Mouse (Mus musculus) Patski (cell line): ENCODE results near the gene Scin. TPM values are rescaled to one million over a fixed set of nuclear protein-coding genes. Genes with fewer than 3 reads are reported as not detected.

Experiments used
- ATAC-seq: fragments of 100-300 bp; one replicate; pipeline ENCODE4 v1.8.0; 2021
- CTCF ChIA-PET: fragments of 350-600 bp; sonication (Branson Sonifier 250); formaldehyde crosslinking; loops from one replicate; lab custom pipeline; 2022; ENCODE audit warnings: inconsistent platforms; lab: Charles Lee
- POLR2A ChIA-PET: fragments of 350-600 bp; sonication (Branson Sonifier 250); formaldehyde crosslinking; loops from one replicate; lab custom pipeline; 2022; ENCODE audit warnings: antibody characterized with exemption, inconsistent platforms; lab: Charles Lee
- DNase-seq: peaks from one replicate; pipeline ENCODE4 v3.0.0-alpha.2; 2011; ENCODE audit warnings: low read depth, low spot score
- H3K27me3 ChIP-seq: fragments of 371-371 bp; one replicate; pipeline ENCODE4 v1.5.1; 2021
- CTCF ChIP-seq: fragments of 100-300 bp; IDR thresholded peaks from one replicate; pipeline ENCODE4 v1.5.1; 2021
- in situ Hi-C: fragments of 300-500 bp; cut with MboI; formaldehyde crosslinking; loops from 3 replicates; pipeline ENCODE4 v1.11.1; 2018; ENCODE audit warnings: low pct_unique_long_range_greater_than_20kb, mixed read lengths
- polyA plus RNA-seq: library from polyadenylated mRNA; unstranded; gene quantifications from one replicate; pipeline ENCODE4 v1.2.3, GENCODE M21; 2021

Scin gene
- polyA plus RNA-seq, 1 experiment from 2014 or later: 3.5 TPM

GRCm38 (mm10) chr12:40147319-40147718 is 13.3 kb upstream of the Scin start:
- in situ Hi-C loops: no loop called here
- H3K27me3 ChIP-seq: no peaks in the 10 kb centered on the region
- CTCF ChIA-PET: interaction anchor here (1.2 to 1.5 kb wide), 2 partner anchors 55 to 58 kb away, joined by 3 read pairs; no protein-coding TSS in a partner anchor
- TF ChIP-seq CTCF: no peak
- ATAC-seq (peak; percentile 39), DNase-seq (no peak)
- POLR2A ChIA-PET: interaction anchor here (1.5 kb wide), 1 partner anchor 48 kb away, joined by 3 read pairs; no protein-coding TSS in a partner anchor

- DNase-seq (no peak), ATAC-seq (no peak)
- in situ Hi-C loops: no loop called here
- no peak for TF ChIP-seq CTCF
- no peaks in the 10 kb centered on the region for H3K27me3 ChIP-seq
- ChIA-PET POLR2A (interaction anchor here (0.7 to 1.5 kb wide), 2 partner anchors 47 to 569 kb away, joined by 3 read pairs; no protein-coding TSS in a partner anchor), CTCF (interaction anchor here (1.2 to 1.5 kb wide), 2 partner anchors 55 to 57 kb away, joined by 3 read pairs; no protein-coding TSS in a partner anchor)
These were observed 12.5 kb upstream of the Scin start for GRCm38 (mm10) chr12:40146510-40146909.

- ChIA-PET POLR2A (no interaction called here), CTCF (interaction anchor here (1.3 kb wide), 2 partner anchors 9 to 59 kb away, joined by 3 to 4 read pairs; no protein-coding TSS in a partner anchor)
- in situ Hi-C loops: no loop called here
- no peak for TF ChIP-seq CTCF
- DNase-seq (no peak), ATAC-seq (no peak)
- H3K27me3 ChIP-seq: no peaks in the 10 kb centered on the region
These were observed 6.7 kb upstream of the Scin start for GRCm38 (mm10) chr12:40140706-40141105.

GRCm38 (mm10) chr12:40139484-40140245 is 5.6 kb upstream of the Scin start:
- DNase-seq: no peak
- in situ Hi-C loops: no loop called here

GRCm38 (mm10) chr12:40134529-40134928 is 501 bp upstream of the Scin start:
- CTCF ChIA-PET: interaction anchor here (1.2 kb wide), 1 partner anchor 31 kb away, joined by 5 read pairs; no protein-coding TSS in a partner anchor
- DNase-seq (no peak), ATAC-seq (no peak)
- in situ Hi-C loops: no loop called here
- TF ChIP-seq CTCF: no peak
- H3K27me3 ChIP-seq: no peaks in the 10 kb centered on the region
- POLR2A ChIA-PET: no interaction called here

More at GRCm38 (mm10) chr12:40139484-40140245, 5.6 kb upstream of the Scin start:
- ChIA-PET CTCF (interaction anchor here (1.3 kb wide), 2 partner anchors 10 to 58 kb away, joined by 3 to 4 read pairs; no protein-coding TSS in a partner anchor), POLR2A (no interaction called here)
- no peak for TF ChIP-seq CTCF
- ATAC-seq: no peak
- no peaks in the 10 kb centered on the region for H3K27me3 ChIP-seq

- in situ Hi-C loops: no loop called here
- CTCF ChIA-PET: interaction anchor here (1.0 to 1.2 kb wide), 3 partner anchors 19 to 65 kb away, joined by 3 to 5 read pairs (median 5); no protein-coding TSS in a partner anchor
- no peak for TF ChIP-seq CTCF
- no peak for DNase-seq
- no peak for ATAC-seq
- POLR2A ChIA-PET: no interaction called here
- H3K27me3 ChIP-seq: no peaks in the 10 kb centered on the region
These were observed 845 bp downstream of the Scin start for GRCm38 (mm10) chr12:40133194-40133572.

GRCm38 (mm10) chr12:40118872-40119271 is 15.2 kb downstream of the Scin start:
- TF ChIP-seq CTCF: no peak
- CTCF ChIA-PET: interaction anchor here (1.3 to 1.7 kb wide), 2 partner anchors 8 to 12 kb away, joined by 3 to 4 read pairs; no protein-coding TSS in a partner anchor
- ATAC-seq: no peak

GRCm38 (mm10) chr12:40117045-40117444 is 17.0 kb downstream of the Scin start:
- CTCF ChIA-PET: interaction anchor here (1.2 to 1.3 kb wide), 2 partner anchors 19 to 49 kb away, joined by 3 to 4 read pairs; no protein-coding TSS in a partner anchor
- in situ Hi-C loops: no loop called here
- TF ChIP-seq CTCF: no peak
- DNase-seq (peak; percentile 47), ATAC-seq (peak; percentile 96)
- no peaks in the 10 kb centered on the region for H3K27me3 ChIP-seq
- POLR2A ChIA-PET: interaction anchor here (1.0 kb wide), 1 partner anchor 32 kb away, joined by 3 read pairs; no protein-coding TSS in a partner anchor

More at GRCm38 (mm10) chr12:40118872-40119271, 15.2 kb downstream of the Scin start:
- H3K27me3 ChIP-seq: no peaks in the 10 kb centered on the region
- in situ Hi-C loops: no loop called here
- POLR2A ChIA-PET: interaction anchor here (0.7 kb wide), 1 partner anchor 90 kb away, joined by 5 read pairs; no protein-coding TSS in a partner anchor
- no peak for DNase-seq

GRCm38 (mm10) chr12:40116214-40116613 is 17.8 kb downstream of the Scin start:
- H3K27me3 ChIP-seq: no peaks in the 10 kb centered on the region
- in situ Hi-C loops: no loop called here
- DNase-seq (no peak), ATAC-seq (no peak)
- ChIA-PET CTCF (interaction anchor here (1.3 kb wide), 1 partner anchor 18 kb away, joined by 4 read pairs; no protein-coding TSS in a partner anchor), POLR2A (no interaction called here)
- TF ChIP-seq CTCF: no peak

- H3K27me3 ChIP-seq: no peaks in the 10 kb centered on the region
- ATAC-seq: no peak
- CTCF ChIA-PET: interaction anchor here (0.7 kb wide), 1 partner anchor 12 kb away, joined by 3 read pairs; no protein-coding TSS in a partner anchor
- POLR2A ChIA-PET: no interaction called here
- TF ChIP-seq CTCF: no peak
- DNase-seq: no peak
- in situ Hi-C loops: no loop called here
These were observed 19.1 kb downstream of the Scin start for GRCm38 (mm10) chr12:40114883-40115282.
